ENCODE assay signal across 16 mouse cellular contexts in the genomic region with DNA sequence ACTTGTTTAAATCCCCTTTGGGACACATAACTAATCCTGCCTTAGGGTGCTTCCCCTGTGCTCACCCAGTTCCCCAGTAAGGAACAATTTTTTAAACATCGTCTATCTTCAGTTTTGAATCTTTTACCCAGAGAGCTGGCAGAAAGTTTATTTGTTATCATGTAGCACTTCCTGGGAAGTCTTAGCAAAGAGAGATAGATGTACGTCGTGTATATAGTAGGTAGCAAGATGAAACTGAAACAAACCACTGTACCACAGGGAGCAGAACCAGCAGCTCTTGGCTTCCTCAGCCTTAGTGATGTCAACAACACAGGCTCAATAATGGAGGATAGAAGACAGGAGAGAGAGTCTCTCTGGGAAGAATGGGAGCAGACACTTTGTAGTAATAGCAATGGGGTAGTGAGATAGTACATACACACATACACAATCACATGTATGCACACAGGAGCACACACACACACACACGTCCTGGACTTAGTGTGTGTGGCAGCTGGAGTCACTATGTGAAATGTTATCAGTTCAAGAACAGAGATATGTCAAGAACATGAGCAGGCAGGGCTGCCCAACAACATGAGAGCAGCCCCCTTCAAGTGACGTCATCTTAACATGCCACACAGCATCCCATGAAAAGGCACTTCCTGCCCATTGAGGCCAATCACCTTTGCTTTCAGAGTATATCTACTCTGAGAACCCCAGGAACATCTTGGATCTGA. TPM values are rescaled to one million over a fixed set of nuclear protein-coding genes. Genes with fewer than 3 reads are reported as not detected.
DNase-seq lines count a peak whose midpoint lies in the region; ATAC-seq and TF ChIP-seq lines count a peak whose summit lies in the region.
"Had no signal": no experiment of that assay in that cellular context is flagged by ENCODE, and none has a peak within 500 bp of the region (broad histone marks: within the 10 kb centered on the region; RNA-seq: fewer than 3 reads in every experiment).

No protein-coding gene starts in this region.

- DNase-seq in CD4-positive helper T cell, adult 2 months (ENCODE audit: low read depth, low spot score), result peak; percentile 83
- DNase-seq in heart, postnatal 4 days, result no peak
- DNase-seq in forebrain, postnatal 0 days, result no peak
- no peak for DNase-seq in layer of hippocampus, adult 8-10 months (ENCODE audit: low spot score in 2 of 2)
- DNase-seq: cerebellum, adult 11-12 months; kidney, postnatal 36 days; spleen, adult 18-20 months had no signal

- 78% methylated on average over 5 of the region's 5 CpGs for WGBS in forebrain, postnatal 0 days

- peak; percentile 62 for ATAC-seq in CD4-positive, CD25-positive, alpha-beta regulatory T cell, adult 4 months
- peak; percentile 64 for ATAC-seq in inflammation-experienced regulatory T-cells, adult 6 months
- peak; percentile 15 for ATAC-seq in megakaryocyte progenitor cell, adult 5-6 weeks (replicated peaks; ENCODE audit: poor library complexity)
- ATAC-seq in forebrain, postnatal 0 days, result no peak

- no peaks in the 10 kb centered on the region for H3K4me1 ChIP-seq in forebrain, postnatal 0 days (ENCODE audit: insufficient read depth)
- H3K4me1 ChIP-seq: forebrain, embryonic 12.5 days; limb, embryonic 10.5 days had no signal

- no peaks in the 10 kb centered on the region for H3K36me3 ChIP-seq in forebrain, postnatal 0 days (ENCODE audit: insufficient read depth)
- H3K36me3 ChIP-seq: forebrain, embryonic 12.5 days; limb, embryonic 10.5 days had no signal

- H3K4me3 ChIP-seq in forebrain, postnatal 0 days (ENCODE audit: low read depth, low read length), result no peak overlapping the region
- H3K4me3 ChIP-seq: forebrain, embryonic 12.5 days; limb, embryonic 10.5 days; myocyte had no signal

- H3K9me3 ChIP-seq in forebrain, postnatal 0 days (ENCODE audit: low read length), result no peaks in the 10 kb centered on the region
- H3K9me3 ChIP-seq: forebrain, embryonic 12.5 days; limb, embryonic 10.5 days had no signal

- H3K27ac ChIP-seq in forebrain, postnatal 0 days (ENCODE audit: low read depth, low read length), result no peak overlapping the region
- H3K27ac ChIP-seq: forebrain, embryonic 12.5 days; hindbrain, embryonic 14.5 days; limb, embryonic 10.5 days had no signal

- no peak overlapping the region for H3K9ac ChIP-seq in forebrain, postnatal 0 days
- H3K9ac ChIP-seq: forebrain, embryonic 12.5 days; hindbrain, embryonic 14.5 days; lung, embryonic 14.5 days had no signal

- H3K27me3 ChIP-seq in forebrain, postnatal 0 days (ENCODE audit: insufficient read depth, low read length), result no peaks in the 10 kb centered on the region
- H3K27me3 ChIP-seq: forebrain, embryonic 12.5 days had no signal

- no peak overlapping the region for H3K4me2 ChIP-seq in forebrain, postnatal 0 days (ENCODE audit: low read depth)
- H3K4me2 ChIP-seq: forebrain, embryonic 12.5 days; hindbrain, embryonic 14.5 days; lung, embryonic 14.5 days; midbrain, embryonic 11.5 days had no signal

- TF ChIP-seq CTCF in forebrain, postnatal 0 days (IDR thresholded peaks at IDR 0.05; ENCODE audit: low read depth), result no peak

RNA-seq across cellular contexts. Expression of gene 4930523C07Rik, which starts 10.3 kb away (rescaled TPM):
- polyA plus RNA-seq in CD4-positive, CD25-positive, alpha-beta regulatory T cell, adult 4 months (2017; shearing (Covaris generic)), result 100 to 1,000 TPM; 212 to 238 TPM
- polyA plus RNA-seq in inflammation-experienced regulatory T-cells, adult 6 months (2017; shearing (Covaris generic)), result 100 to 1,000 TPM; 146 to 245 (median 156) TPM
- total RNA-seq in megakaryocyte progenitor cell, adult 5-6 weeks (2015), result 55.5 and 56.9 TPM in 2 replicates
- total RNA-seq in megakaryocyte progenitor cell, adult 5-6 weeks (2017), result 39.0 and 59.1 TPM in 2 replicates
- 10 to 100 TPM; 24.0 to 26.1 TPM for total RNA-seq in heart, postnatal 4 days (2021)
- total RNA-seq in forebrain, postnatal 0 days (2014; rRNA removed), result 1.0 and 3.3 TPM in 2 replicates
- 2.5 and 3.8 TPM in 2 replicates for polyA plus RNA-seq in forebrain, postnatal 0 days (2015; fragmentation: Nextera tagmentation; extraction: Ambion mirVana)
- 1 to 10 TPM; 1.3 to 3.3 (median 2.2) TPM for total RNA-seq in layer of hippocampus, adult 8-10 months (2022)
